In the genomic region with DNA sequence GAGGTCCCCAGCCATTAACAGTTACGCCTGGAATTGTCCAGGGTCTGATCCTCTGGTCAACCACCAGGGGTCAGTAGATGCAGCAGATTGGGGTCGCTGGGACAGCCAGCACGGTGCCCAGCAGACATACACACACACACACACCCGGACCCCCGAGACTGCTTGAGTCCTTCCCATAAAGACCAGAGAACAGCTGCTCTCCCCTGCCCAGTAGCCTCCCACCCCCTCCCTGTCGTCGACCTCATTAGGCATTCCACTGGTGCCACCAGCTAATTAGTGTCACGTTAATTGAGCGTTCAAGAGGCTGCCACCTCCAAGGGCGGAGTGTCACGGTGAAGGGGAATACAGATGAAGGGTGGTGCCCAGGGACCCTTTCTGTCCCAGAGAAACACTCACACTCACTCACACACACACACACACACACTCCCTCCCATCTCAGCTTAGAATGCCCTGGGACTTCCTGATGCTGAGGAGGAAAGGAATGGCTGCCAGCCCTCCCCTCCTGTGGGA, we compare ENCODE assay signal across 9 mouse cellular contexts. TPM values are rescaled to one million over a fixed set of nuclear protein-coding genes. Genes with fewer than 3 reads are reported as not detected.
DNase-seq lines count a peak whose midpoint lies in the region; ATAC-seq lines count a peak whose summit lies in the region.
"Had no signal": no experiment of that assay in that cellular context is flagged by ENCODE, and none has a peak within 500 bp of the region (broad histone marks: within the 10 kb centered on the region; RNA-seq: fewer than 3 reads in every experiment).

No protein-coding gene starts in this region.

- H3K9me3 ChIP-seq in neural tube, embryonic 11.5 days (ENCODE audit: control insufficient read depth, low read length): no peaks in the 10 kb centered on the region
- no peaks in the 10 kb centered on the region for H3K9me3 ChIP-seq in hindbrain, embryonic 16.5 days (ENCODE audit: control insufficient read depth, low read length)
- H3K9me3 ChIP-seq: embryonic facial prominence, embryonic 13.5 days had no signal

- no peaks in the 10 kb centered on the region for H3K27me3 ChIP-seq in neural tube, embryonic 11.5 days (ENCODE audit: control insufficient read depth, insufficient read depth, low read length)
- H3K27me3 ChIP-seq in hindbrain, embryonic 16.5 days (replicated peaks; ENCODE audit: control insufficient read depth, insufficient read depth, low read length): no peaks in the 10 kb centered on the region; the same call in 1 of the 2 replicates
- no peaks in the 10 kb centered on the region for H3K27me3 ChIP-seq in splenic B cell, adult 2 months (ENCODE audit: control insufficient read depth, insufficient read depth, low read length, poor library complexity, severe bottlenecking)

- peak; percentile 73 for ATAC-seq in neural tube, embryonic 11.5 days (ENCODE audit: insufficient read depth, low FRiP score, low TSS enrichment)
- ATAC-seq in hindbrain, embryonic 16.5 days: peak; percentile 49

- peak; percentile 49 to 57 for DNase-seq in cerebellum, postnatal 14 days
- DNase-seq in cerebellum, adult 11 months: no peak
- peak; percentile 52 for DNase-seq in neural tube, embryonic 11.5 days (ENCODE audit: low spot score)
- DNase-seq in neural tube, embryonic 10.5 days (ENCODE audit: extremely low spot score, low spot score): no peak
- DNase-seq in splenic B cell, adult 2 months (ENCODE audit: low read depth, low spot score): peak; percentile 35
- DNase-seq in right cerebral cortex, postnatal 10 days (ENCODE audit: low spot score in 2 of 2): no peak
- no peak for DNase-seq in cerebellum, adult 18-20 months

- 36% methylated on average over 11 of the region's 11 CpGs for WGBS in neural tube, embryonic 11.5 days
- 7% methylated on average over 11 of the region's 11 CpGs for WGBS in hindbrain, embryonic 16.5 days

- no peaks in the 10 kb centered on the region for H3K36me3 ChIP-seq in neural tube, embryonic 11.5 days (ENCODE audit: control insufficient read depth, insufficient read depth, low read length)
- H3K36me3 ChIP-seq in hindbrain, embryonic 16.5 days (ENCODE audit: control insufficient read depth, insufficient read depth, low read length): no peaks in the 10 kb centered on the region
- H3K36me3 ChIP-seq in splenic B cell, adult 2 months (ENCODE audit: control insufficient read depth, insufficient read depth, low read length, poor library complexity, severe bottlenecking): no peaks in the 10 kb centered on the region
- H3K36me3 ChIP-seq: embryonic facial prominence, embryonic 13.5 days had no signal

- H3K4me1 ChIP-seq in neural tube, embryonic 11.5 days (ENCODE audit: control insufficient read depth, insufficient read depth, low read length): peaks cover 12% of the 10 kb centered on the region; the same call in 1 of the 2 replicates
- H3K4me1 ChIP-seq in hindbrain, embryonic 16.5 days (ENCODE audit: control insufficient read depth, insufficient read depth, low read depth, low read length): peaks cover 47% of the 10 kb centered on the region

- no peak overlapping the region for H3K4me2 ChIP-seq in neural tube, embryonic 11.5 days (ENCODE audit: low read depth)
- H3K4me2 ChIP-seq in hindbrain, embryonic 16.5 days (ENCODE audit: low read length): peak overlapping the region; percentile 10; the same call in 1 of the 2 replicates
- H3K4me2 ChIP-seq: embryonic facial prominence, embryonic 13.5 days had no signal

- H3K4me3 ChIP-seq in neural tube, embryonic 11.5 days (ENCODE audit: low read depth, low read length): no peak overlapping the region
- H3K4me3 ChIP-seq in hindbrain, embryonic 16.5 days (ENCODE audit: low read length): no peak overlapping the region
- H3K4me3 ChIP-seq: embryonic facial prominence, embryonic 13.5 days had no signal

- H3K27ac ChIP-seq in neural tube, embryonic 11.5 days (ENCODE audit: low read depth, low read length): no peak overlapping the region
- H3K27ac ChIP-seq in hindbrain, embryonic 16.5 days (ENCODE audit: low read depth, low read length): peak overlapping the region; percentile 51; the same call in 1 of the 2 replicates
- H3K27ac ChIP-seq: embryonic facial prominence, embryonic 13.5 days had no signal

- no peak overlapping the region for H3K9ac ChIP-seq in neural tube, embryonic 11.5 days (ENCODE audit: low read length)
- H3K9ac ChIP-seq in hindbrain, embryonic 16.5 days (ENCODE audit: low read depth, low read length): peak overlapping the region; percentile 35; the same call in 1 of the 2 replicates
- H3K9ac ChIP-seq: embryonic facial prominence, embryonic 13.5 days had no signal

RNA-seq across cellular contexts. Expression of a gene that starts 37.0 kb away (rescaled TPM):
- polyA plus RNA-seq in neural tube, embryonic 11.5 days (2014; fragmentation: Nextera tagmentation; extraction: Ambion mirVana): 5.0 and 7.5 TPM in 2 replicates
- 4.7 and 4.9 TPM in 2 replicates for polyA plus RNA-seq in hindbrain, embryonic 16.5 days (2015; fragmentation: Nextera tagmentation; extraction: Ambion mirVana)

RNA-seq across cellular contexts. Expression of a gene that starts 53.4 kb away (rescaled TPM):
- polyA plus RNA-seq in neural tube, embryonic 11.5 days (2014; fragmentation: Nextera tagmentation; extraction: Ambion mirVana): 0.32 and 0.81 TPM in 2 replicates
- polyA plus RNA-seq in hindbrain, embryonic 16.5 days (2015; fragmentation: Nextera tagmentation; extraction: Ambion mirVana): 2.3 and 3.0 TPM in 2 replicates

Comparison
In these comparisons a context has a peak if more than half of its experiments do, and no peak if none do; other contexts are left out.
1. DNase-seq: peak in cerebellum, postnatal 14 days (2 of 2), neural tube, embryonic 11.5 days (single experiment) and splenic B cell, adult 2 months (single experiment); none in cerebellum, adult 11 months (single experiment), neural tube, embryonic 10.5 days (single experiment), right cerebral cortex, postnatal 10 days (0 of 2) and cerebellum, adult 18-20 months (0 of 2).